Mouse (Mus musculus) c-Kit-positive CD71-positive TER-119-negative erythroid progenitor cells, embryonic 14.5 days (primary cell): Measurements from ENCODE around the gene Aatk.
A peak's percentile ranks its signal among the peaks of the same experiment; 100 is the strongest.

Experiments
- DNase-seq: peaks from one replicate; pipeline ENCODE4 v3.0.0-alpha.2; 2013; ENCODE audit warnings: low read depth

The Aatk gene

DNA sequence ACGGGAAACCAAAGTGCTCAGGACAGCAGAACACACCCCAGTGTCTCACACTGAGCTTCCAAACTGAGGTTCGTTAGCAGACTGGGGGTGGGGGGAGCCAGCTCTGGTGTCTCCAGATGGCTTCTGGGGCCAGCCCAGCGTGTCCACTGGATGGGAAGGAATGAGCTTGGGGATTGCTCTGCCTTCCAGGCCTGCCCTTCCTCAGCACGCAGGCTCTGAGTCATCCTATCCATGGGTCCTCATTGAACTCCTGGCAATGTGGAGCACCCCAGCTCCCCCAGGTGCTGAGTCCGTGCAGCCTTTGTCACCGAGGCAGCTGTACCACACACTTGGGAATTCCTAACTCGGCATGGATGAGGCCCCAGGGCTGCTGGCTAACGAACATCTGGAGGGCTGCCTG lies 24.8 kb downstream of the Aatk start:
- DNase-seq: no peak

DNA sequence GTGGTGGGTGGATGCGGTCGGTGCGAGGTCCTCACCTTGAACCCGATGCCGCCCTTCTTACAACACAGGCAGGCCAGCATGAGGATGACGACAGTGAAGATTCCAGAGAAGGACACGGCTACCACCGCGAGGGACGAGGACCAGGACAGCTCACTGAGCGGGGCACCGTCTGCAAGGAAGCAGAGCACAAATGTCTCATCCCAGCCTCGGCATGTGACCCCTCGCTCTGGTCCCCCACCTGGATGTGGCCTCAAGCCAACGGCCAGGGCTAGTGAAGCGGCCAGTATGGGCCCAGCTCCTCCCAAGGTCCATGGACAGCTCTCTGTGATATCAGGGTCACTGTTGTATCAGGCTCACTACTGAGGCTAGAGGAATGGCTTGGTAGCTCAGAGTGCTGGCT lies 25.6 kb downstream of the Aatk start:
- DNase-seq: no peak

- DNase-seq: no peak
These were observed 27.2 kb downstream of the Aatk start for GRCm38 (mm10) chr11:120019542-120020440.

- no peak for DNase-seq
These were observed 30.0 kb downstream of the Aatk start for GRCm38 (mm10) chr11:120017011-120017410.

DNA sequence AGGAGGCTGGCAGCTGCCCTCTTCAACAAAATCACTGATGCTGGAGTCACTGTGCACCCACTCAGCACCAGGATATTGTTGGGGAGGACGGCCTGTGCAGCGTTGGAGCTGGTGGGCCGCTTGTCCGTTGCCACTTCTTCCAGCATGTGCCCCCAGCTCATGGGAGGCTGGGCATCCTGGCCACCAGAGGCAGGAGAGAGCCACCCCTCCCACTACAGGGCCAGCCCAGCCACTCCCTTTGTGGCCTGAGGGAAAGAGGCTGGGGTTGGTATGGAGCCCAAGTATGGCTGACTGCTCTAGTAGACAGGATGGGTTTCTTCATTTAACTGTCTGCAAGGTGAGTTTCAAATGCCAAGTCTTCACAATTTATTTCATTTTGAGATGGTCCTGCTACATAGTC lies 32.2 kb downstream of the Aatk start:
- no peak for DNase-seq

GRCm38 (mm10) chr11:120013174-120013711 lies 33.7 kb downstream of the Aatk start:
- peak; percentile 72 for DNase-seq

DNA sequence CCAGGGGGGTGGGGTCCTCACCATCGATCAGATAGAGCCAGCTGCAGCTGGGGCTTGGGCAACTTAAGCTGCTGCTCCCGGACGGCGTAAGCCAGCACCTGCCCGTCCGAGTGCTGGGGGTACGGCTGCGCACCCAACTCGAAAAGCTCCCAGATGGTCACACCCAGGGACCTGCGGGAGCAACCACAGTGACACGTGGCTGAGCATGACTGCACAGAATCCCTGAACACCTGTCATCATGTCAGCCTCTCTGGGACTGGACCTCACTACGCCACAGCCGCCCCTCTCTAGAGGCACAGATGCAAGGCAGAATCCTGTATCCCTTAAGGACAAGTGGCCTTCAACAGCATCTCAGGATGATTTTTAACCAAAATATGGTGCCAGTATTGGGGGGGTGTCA lies 34.3 kb downstream of the Aatk start:
- DNase-seq: no peak

- no peak for DNase-seq
These were observed 35.0 kb downstream of the Aatk start for GRCm38 (mm10) chr11:120011761-120012560.

- no peak for DNase-seq
These were observed 35.7 kb downstream of the Aatk start for GRCm38 (mm10) chr11:120011114-120011760.

GRCm38 (mm10) chr11:120009937-120010336 lies 37.0 kb downstream of the Aatk start:
- no peak for DNase-seq

GRCm38 (mm10) chr11:120008956-120009355 lies 38.0 kb downstream of the Aatk start:
- DNase-seq: no peak

DNA sequence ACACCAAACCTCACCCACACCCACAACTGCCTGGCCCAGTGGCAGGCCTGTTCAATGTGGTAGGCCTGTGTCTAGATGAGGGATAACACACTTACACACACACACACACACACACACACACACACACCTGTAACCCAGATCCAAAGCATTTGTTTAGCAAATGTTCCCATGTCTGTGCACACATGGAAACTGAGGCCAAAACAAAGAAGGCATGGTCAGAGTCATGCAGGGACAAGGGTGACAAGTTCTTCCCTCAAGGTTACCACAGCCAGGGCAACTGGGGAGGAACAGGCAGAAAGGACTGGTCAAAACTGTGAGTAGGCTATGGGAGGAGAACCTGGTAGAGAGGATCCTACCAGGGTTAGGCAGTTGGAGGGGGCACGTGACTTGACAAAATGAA lies 38.5 kb downstream of the Aatk start:
- no peak for DNase-seq

- DNase-seq: no peak
These were observed 39.4 kb downstream of the Aatk start for GRCm38 (mm10) chr11:120007496-120008080.

DNA sequence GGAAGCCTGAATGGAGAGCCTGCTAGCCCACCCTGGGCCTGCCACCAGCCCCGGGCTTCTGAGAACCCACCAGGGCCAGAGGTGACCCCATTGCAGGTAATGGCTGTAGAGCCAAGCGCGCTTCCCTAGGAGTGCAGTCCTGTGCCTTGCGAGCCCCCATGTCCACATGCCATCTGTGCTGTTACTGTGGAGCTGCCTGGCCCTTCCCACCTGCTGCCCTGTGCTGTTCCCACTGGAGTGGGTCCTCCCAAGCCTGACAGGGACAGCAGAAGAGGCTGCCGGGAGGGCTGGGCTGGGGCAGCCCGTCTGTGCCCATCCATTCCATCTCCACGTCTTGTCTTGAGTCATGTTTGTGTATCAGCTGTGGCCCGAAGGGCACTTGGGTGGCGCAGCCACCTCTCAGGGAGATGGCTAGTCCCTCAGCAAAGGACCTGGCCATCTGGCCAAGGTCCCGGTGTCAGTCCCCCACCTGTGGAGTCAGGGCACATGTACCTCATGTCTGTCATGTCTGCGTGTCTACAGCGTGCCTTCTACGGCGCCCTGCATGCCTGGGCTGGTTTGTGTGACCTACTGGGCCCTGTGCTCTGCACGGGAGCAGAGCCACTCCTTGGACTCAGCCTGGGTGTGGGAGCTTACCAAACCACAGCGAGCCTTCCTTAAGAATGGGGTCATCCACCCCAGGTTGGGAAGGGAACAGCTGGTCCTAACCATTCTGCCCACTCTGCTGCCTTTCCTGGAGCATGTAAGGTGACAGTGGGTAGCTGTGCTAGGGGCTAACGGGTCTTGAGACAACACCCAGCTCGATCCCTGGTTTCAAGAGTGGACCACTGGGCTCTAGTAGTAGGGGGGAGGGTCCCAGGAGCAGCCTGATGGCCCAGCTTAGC lies 41.3 kb downstream of the Aatk start:
- DNase-seq: no peak

GRCm38 (mm10) chr11:120002634-120003220 lies 44.2 kb downstream of the Aatk start:
- DNase-seq: no peak

DNA sequence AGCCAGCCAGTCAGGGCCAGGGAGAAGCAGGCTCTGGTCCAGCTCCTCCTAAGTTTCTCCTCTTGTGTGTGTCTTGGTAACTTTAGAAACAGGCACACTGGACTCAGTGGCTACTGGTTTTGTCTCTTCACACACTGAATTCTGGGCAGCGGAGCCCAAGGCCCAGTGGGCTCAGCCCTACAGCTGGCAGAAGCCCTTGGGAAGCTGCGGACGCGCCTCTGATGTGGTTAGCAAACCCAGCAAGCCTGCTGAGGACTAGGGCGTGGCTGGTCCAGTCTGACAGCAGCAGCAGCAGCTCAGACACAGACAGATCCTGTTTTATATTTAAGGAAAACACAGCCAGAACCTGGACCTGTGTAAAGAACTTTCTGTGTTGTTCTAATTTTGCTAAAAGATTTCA lies 44.9 kb downstream of the Aatk start:
- no peak for DNase-seq

DNA sequence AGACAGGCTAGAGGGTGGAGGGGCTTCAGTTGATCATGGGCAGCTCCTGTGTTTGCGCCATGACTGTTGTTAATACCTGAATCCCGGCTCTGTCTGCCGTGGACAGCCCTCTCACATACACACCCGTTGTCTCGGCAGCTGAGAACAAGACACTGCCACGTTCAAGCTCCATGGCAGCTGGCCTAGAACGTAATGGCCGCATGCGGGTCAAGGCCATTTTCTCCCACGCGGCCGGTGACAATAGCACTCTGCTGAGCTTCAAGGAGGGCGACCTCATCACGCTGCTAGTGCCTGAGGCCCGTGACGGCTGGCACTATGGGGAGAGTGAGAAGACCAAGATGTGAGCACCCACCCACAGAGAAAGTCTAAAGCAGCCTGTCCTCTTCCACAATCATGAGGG lies 49.6 kb downstream of the Aatk start:
- no peak for DNase-seq

GRCm38 (mm10) chr11:119991338-119991678 lies 55.7 kb downstream of the Aatk start:
- peak; percentile 60 for DNase-seq

- no peak for DNase-seq
These were observed 56.2 kb downstream of the Aatk start for GRCm38 (mm10) chr11:119990658-119991337.

GRCm38 (mm10) chr11:119989115-119989564 lies 57.8 kb downstream of the Aatk start:
- DNase-seq: no peak
